Mouse (Mus musculus) liver, adult 10 weeks (tissue): ENCODE results near the gene Hrasls5. TPM values are rescaled to one million over a fixed set of nuclear protein-coding genes. Genes with fewer than 3 reads are reported as not detected.

Experiments
- polyA plus RNA-seq: library from polyadenylated mRNA; stranded (reverse); fragments of 350-450 nt; fragmentation: Illumina TruSeq; extraction: RNeasy Lipid Tissue Mini Kit (QIAGEN cat#74804); gene quantifications from one replicate; pipeline ENCODE4 v1.2.3, GENCODE M21; 2014; ENCODE audit warnings: low read depth, low replicate concordance

Hrasls5 gene
- not detected for polyA plus RNA-seq

GRCm38 (mm10) chr19:7611942-7612757 lies at the start of gene Hrasls5:
Hrasls5 (plus strand) TSS chr19:7612541.

DNA sequence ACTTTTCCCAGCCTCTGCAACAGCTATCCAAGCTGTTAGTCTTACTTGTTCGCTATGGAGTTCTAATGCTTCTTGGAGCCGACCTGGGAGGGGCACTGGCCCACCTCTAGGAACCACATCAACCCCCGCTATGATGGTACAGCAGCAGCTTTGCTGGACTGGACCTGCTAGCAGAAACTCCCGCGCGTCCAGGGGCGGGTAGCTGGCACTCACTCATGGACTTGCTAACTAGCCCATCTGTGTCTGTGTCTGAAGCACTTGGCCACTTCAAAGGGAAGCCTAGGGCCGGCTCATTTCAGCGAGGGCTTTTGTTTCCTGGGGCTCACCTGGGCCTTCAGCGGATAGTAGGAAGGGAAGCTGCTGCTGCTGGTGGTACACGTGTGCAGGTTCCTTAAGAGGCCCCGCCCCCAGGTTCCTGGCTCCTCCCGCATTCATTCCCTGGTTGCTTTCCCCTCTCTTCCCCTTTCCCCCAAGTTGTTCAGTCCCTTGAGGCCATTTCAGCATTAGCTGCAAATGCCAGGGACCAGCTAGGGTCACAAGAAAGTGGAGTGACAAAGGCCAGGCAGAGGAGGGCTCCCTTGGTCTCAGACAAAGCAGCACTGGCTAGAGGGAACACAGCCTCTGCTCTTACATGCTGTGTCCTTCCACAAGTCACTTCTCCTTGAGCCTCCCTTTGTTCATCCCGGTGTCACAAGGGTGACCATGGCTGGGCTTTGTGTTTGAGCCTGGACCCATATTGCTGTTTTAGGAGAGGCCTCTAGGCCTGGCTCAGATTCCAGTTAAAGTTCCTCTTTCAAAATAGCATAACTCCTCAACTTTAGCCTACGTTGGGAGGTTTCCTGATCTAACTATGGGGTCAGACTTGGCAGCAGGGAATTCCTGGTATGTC lies 5.3 kb upstream of the Hrasls5 start, which contains the start of gene Lgals12:
Gene Lgals12 (minus strand): TSS at position 393 of the 889 bp plus-strand sequence.

Other genes starting within 250 kb of the Hrasls5 start
- 0.29 TPM for gene Spindoc, start 229.5 kb upstream of the Hrasls5 start, polyA plus RNA-seq
- 0.98 TPM for gene 2700081O15Rik, start 194.9 kb upstream of the Hrasls5 start, polyA plus RNA-seq
- gene Rtn3, start 129.3 kb upstream of the Hrasls5 start, polyA plus RNA-seq, result 142 TPM
- 93.3 TPM for gene Atl3, start 118.5 kb upstream of the Hrasls5 start, polyA plus RNA-seq
- 2.4 TPM for gene Pla2g16, start 55.1 kb upstream of the Hrasls5 start, polyA plus RNA-seq
- gene Lgals12, start 5.3 kb upstream of the Hrasls5 start, polyA plus RNA-seq, result not detected
- gene Slc22a19, start 98.8 kb downstream of the Hrasls5 start, polyA plus RNA-seq, result not detected
- gene Slc22a26, start 190.1 kb downstream of the Hrasls5 start, polyA plus RNA-seq, result 285 TPM